Comparison of ENCODE assay signal across 9 mouse cellular contexts in genomic region chr6:87614794-87615695, GRCm38 (mm10). TPM values are rescaled to one million over a fixed set of nuclear protein-coding genes. Genes with fewer than 3 reads are reported as not detected.
DNase-seq lines count a peak whose midpoint lies in the region; ATAC-seq lines count a peak whose summit lies in the region.
"Had no signal": no experiment of that assay in that cellular context is flagged by ENCODE, and none has a peak within 500 bp of the region (broad histone marks: within the 10 kb centered on the region; RNA-seq: fewer than 3 reads in every experiment).

No protein-coding gene starts in this region.

- no peak overlapping the region for H3K27ac ChIP-seq in intestine, embryonic 14.5 days (ENCODE audit: low read depth)
- H3K27ac ChIP-seq in intestine, embryonic 16.5 days (ENCODE audit: low read length): no peak overlapping the region
- H3K27ac ChIP-seq in forebrain, embryonic 11.5 days (ENCODE audit: low read depth, low read length): no peak overlapping the region
- H3K27ac ChIP-seq: limb, embryonic 13.5 days had no signal

- no peak overlapping the region for H3K9ac ChIP-seq in intestine, embryonic 14.5 days (ENCODE audit: low read length)
- H3K9ac ChIP-seq in intestine, embryonic 16.5 days (ENCODE audit: low read depth, low read length): no peak overlapping the region
- no peak overlapping the region for H3K9ac ChIP-seq in forebrain, embryonic 11.5 days (ENCODE audit: low read length)
- H3K9ac ChIP-seq: limb, embryonic 13.5 days had no signal

- WGBS in intestine, embryonic 14.5 days: 57% methylated on average over 11 of the region's 11 CpGs
- WGBS in intestine, embryonic 16.5 days: 60% methylated on average over 11 of the region's 11 CpGs
- 64% methylated on average over 11 of the region's 11 CpGs for WGBS in forebrain, embryonic 11.5 days

- no peaks in the 10 kb centered on the region for H3K36me3 ChIP-seq in intestine, embryonic 14.5 days (ENCODE audit: control insufficient read depth, insufficient read depth, low read length)
- no peaks in the 10 kb centered on the region for H3K36me3 ChIP-seq in intestine, embryonic 16.5 days (ENCODE audit: control insufficient read depth, insufficient read depth, low read length)
- H3K36me3 ChIP-seq in forebrain, embryonic 11.5 days (ENCODE audit: control insufficient read depth, insufficient read depth, low read length): no peaks in the 10 kb centered on the region
- H3K36me3 ChIP-seq: limb, embryonic 13.5 days had no signal

- H3K4me2 ChIP-seq in intestine, embryonic 14.5 days (ENCODE audit: low read length): no peak overlapping the region
- no peak overlapping the region for H3K4me2 ChIP-seq in intestine, embryonic 16.5 days (ENCODE audit: low read depth, low read length)
- no peak overlapping the region for H3K4me2 ChIP-seq in forebrain, embryonic 11.5 days (ENCODE audit: low read depth, low read length, severe bottlenecking)
- H3K4me2 ChIP-seq: limb, embryonic 13.5 days had no signal

- ATAC-seq in intestine, embryonic 14.5 days (replicated peaks; ENCODE audit: low FRiP score, low TSS enrichment, low read depth): no peak
- ATAC-seq in intestine, embryonic 16.5 days: no peak
- peak; percentile 45 for ATAC-seq in CD4-positive, CD25-positive, alpha-beta regulatory T cell, adult 4 months
- ATAC-seq in forebrain, embryonic 11.5 days (replicated peaks; ENCODE audit: low FRiP score): no peak

- no peak overlapping the region for H3K4me3 ChIP-seq in intestine, embryonic 14.5 days (ENCODE audit: low read depth, low read length)
- H3K4me3 ChIP-seq in intestine, embryonic 16.5 days (ENCODE audit: low read length): no peak overlapping the region
- no peak overlapping the region for H3K4me3 ChIP-seq in forebrain, embryonic 11.5 days (ENCODE audit: low read depth, low read length)
- H3K4me3 ChIP-seq: limb, embryonic 13.5 days had no signal

- peak; percentile 69 for DNase-seq in intestine, embryonic 14.5 days (ENCODE audit: low spot score)
- DNase-seq in adrenal gland, adult 8-10 months: peak; percentile 13
- DNase-seq in forebrain, embryonic 11.5 days (ENCODE audit: low spot score): peak; percentile 60
- peak; percentile 21 to 82 for DNase-seq in kidney, postnatal 36 days
- DNase-seq in ovary, postnatal 14 days (ENCODE audit: low spot score): peak; percentile 37
- no peak for DNase-seq in frontal cortex, postnatal 10 days (ENCODE audit: low spot score in 2 of 2)

- H3K9me3 ChIP-seq in intestine, embryonic 14.5 days (ENCODE audit: control insufficient read depth, low read length): no peaks in the 10 kb centered on the region
- no peaks in the 10 kb centered on the region for H3K9me3 ChIP-seq in intestine, embryonic 16.5 days (ENCODE audit: control insufficient read depth, low read length)
- no peaks in the 10 kb centered on the region for H3K9me3 ChIP-seq in forebrain, embryonic 11.5 days (ENCODE audit: control insufficient read depth, low read length)
- H3K9me3 ChIP-seq: limb, embryonic 13.5 days had no signal

- H3K4me1 ChIP-seq in intestine, embryonic 14.5 days (replicated peaks; ENCODE audit: control insufficient read depth, insufficient read depth, low read length): no peaks in the 10 kb centered on the region
- H3K4me1 ChIP-seq in intestine, embryonic 16.5 days (ENCODE audit: control insufficient read depth, insufficient read depth, low read length): no peaks in the 10 kb centered on the region
- H3K4me1 ChIP-seq in forebrain, embryonic 11.5 days (replicated peaks; ENCODE audit: control insufficient read depth, insufficient read depth, low read length): no peaks in the 10 kb centered on the region
- H3K4me1 ChIP-seq: limb, embryonic 13.5 days had no signal

- no peaks in the 10 kb centered on the region for H3K27me3 ChIP-seq in intestine, embryonic 14.5 days (replicated peaks; ENCODE audit: control insufficient read depth, insufficient read depth, low read length)
- H3K27me3 ChIP-seq in intestine, embryonic 16.5 days (replicated peaks; ENCODE audit: control insufficient read depth, insufficient read depth, low read length): no peaks in the 10 kb centered on the region
- no peaks in the 10 kb centered on the region for H3K27me3 ChIP-seq in forebrain, embryonic 11.5 days (ENCODE audit: control insufficient read depth, insufficient read depth, low read length)
- H3K27me3 ChIP-seq: limb, embryonic 13.5 days had no signal

RNA-seq across cellular contexts. Expression of gene Prokr1, which starts 24.5 kb away (rescaled TPM):
- 2.1 and 2.5 TPM in 2 replicates for polyA plus RNA-seq in intestine, embryonic 14.5 days (2014; fragmentation: Nextera tagmentation; extraction: Ambion mirVana)
- 2.3 and 2.4 TPM in 2 replicates for polyA plus RNA-seq in intestine, embryonic 16.5 days (2015; fragmentation: Nextera tagmentation; extraction: Ambion mirVana)
- polyA plus RNA-seq in CD4-positive, CD25-positive, alpha-beta regulatory T cell, adult 4 months (2017; shearing (Covaris generic)): under 1 TPM in 1 of 2 experiments, not detected in 1; 0.32 TPM
- under 1 TPM; 0.10 to 0.89 (median 0.36) TPM for total RNA-seq in adrenal gland, adult 8-10 months (2022)
- polyA plus RNA-seq in forebrain, embryonic 11.5 days (2014; fragmentation: Nextera tagmentation; extraction: Ambion mirVana): 6.4 and 7.1 TPM in 2 replicates

RNA-seq across cellular contexts. Expression of gene Aplf, which starts 56.9 kb away (rescaled TPM):
- 15.0 TPM in 2 replicates for polyA plus RNA-seq in intestine, embryonic 14.5 days (2014; fragmentation: Nextera tagmentation; extraction: Ambion mirVana)
- polyA plus RNA-seq in intestine, embryonic 16.5 days (2015; fragmentation: Nextera tagmentation; extraction: Ambion mirVana): 13.0 and 14.2 TPM in 2 replicates
- 1 to 10 TPM; 2.9 to 5.6 TPM for polyA plus RNA-seq in CD4-positive, CD25-positive, alpha-beta regulatory T cell, adult 4 months (2017; shearing (Covaris generic))
- 1 to 10 TPM; 7.4 to 9.6 (median 8.4) TPM for total RNA-seq in adrenal gland, adult 8-10 months (2022)
- polyA plus RNA-seq in forebrain, embryonic 11.5 days (2014; fragmentation: Nextera tagmentation; extraction: Ambion mirVana): 13.6 and 15.1 TPM in 2 replicates

Comparison
In these comparisons a context has a peak if more than half of its experiments do, and no peak if none do; other contexts are left out.
1. DNase-seq: peak in intestine, embryonic 14.5 days (single experiment), adrenal gland, adult 8-10 months (single experiment), forebrain, embryonic 11.5 days (single experiment), kidney, postnatal 36 days (2 of 2) and ovary, postnatal 14 days (single experiment); none in frontal cortex, postnatal 10 days (0 of 2).